Mouse (Mus musculus) spleen, adult 2 months (tissue): ENCODE measurements around the gene Top2a. TPM values are rescaled to one million over a fixed set of nuclear protein-coding genes. Genes with fewer than 3 reads are reported as not detected.

ENCODE experiments used
- DNase-seq, 2 experiments: peaks; one replicate each; pipeline versions ENCODE4 v3.0.0 to v3.0.0-alpha.2; 2012 to 2021; ENCODE audit warnings: low spot score in 2 of 2, low read depth in 1 of 2
- H3K27ac ChIP-seq: fragments of 200-500 bp; 2 replicates; pipeline ENCODE4 v1.5.1; 2012; ENCODE audit warnings: low read length, inconsistent platforms; ENCODE audit not compliant: insufficient read depth
- H3K27me3 ChIP-seq: fragments of 200-500 bp; 2 replicates; pipeline ENCODE4 v1.6.1; 2012; ENCODE audit warnings: mild to moderate bottlenecking, moderate library complexity, low read length, inconsistent platforms; ENCODE audit not compliant: control insufficient read depth, insufficient read depth
- H3K36me3 ChIP-seq: fragments of 200-500 bp; 2 replicates; pipeline ENCODE4 v1.6.1; 2012; ENCODE audit warnings: mild to moderate bottlenecking, low read length, inconsistent platforms; ENCODE audit not compliant: control insufficient read depth, insufficient read depth
- H3K4me1 ChIP-seq: fragments of 200-500 bp; 2 replicates; pipeline ENCODE4 v1.6.1; 2011; ENCODE audit warnings: inconsistent platforms; ENCODE audit not compliant: control insufficient read depth, insufficient read depth, insufficient read length
- H3K4me3 ChIP-seq: fragments of 200-500 bp; 2 replicates; pipeline ENCODE4 v1.5.1; 2011; ENCODE audit warnings: mild to moderate bottlenecking, inconsistent platforms; ENCODE audit not compliant: insufficient read depth, insufficient read length; ENCODE audit errors: extremely low read depth
- CTCF ChIP-seq: fragments of 200-500 bp; IDR thresholded peaks from 2 replicates; pipeline ENCODE4 v1.5.1; 2011; ENCODE audit warnings: mild to moderate bottlenecking, inconsistent platforms; ENCODE audit not compliant: insufficient read depth, insufficient read length, insufficient replicate concordance; ENCODE audit errors: extremely low read depth
- POLR2A ChIP-seq: fragments of 200-500 bp; IDR thresholded peaks from 2 replicates; pipeline ENCODE4 v1.6.1; 2011; ENCODE audit warnings: low read depth, low read length, inconsistent platforms
- WGBS: fragments of 180-500 bp; shearing (Covaris S2); methylation state at CpG from one replicate; pipeline ENCODE4 v1.1.7; 2018; 5-methylcytosine and 5-hydroxymethylcytosine counted together
- polyA plus RNA-seq: library from polyadenylated mRNA; depleted of rRNA; stranded (reverse); fragments of >200 nt; gene quantifications from 2 replicates; pipeline ENCODE4 v1.2.3, GENCODE M21; 2012

Gene Top2a
- polyA plus RNA-seq, 1 experiment: 5.4 TPM

GRCm38 (mm10) chr11:99063406-99064131 is 39.6 kb upstream of the Top2a start:
- no peak for TF ChIP-seq CTCF
- TF ChIP-seq POLR2A: no peak
- no peaks in the 10 kb centered on the region for H3K27me3 ChIP-seq
- no peaks in the 10 kb centered on the region for H3K36me3 ChIP-seq
- H3K4me3 ChIP-seq: no peak overlapping the region
- 84% methylated on average over 8 of the region's 8 CpGs for WGBS
- no peaks in the 10 kb centered on the region for H3K4me1 ChIP-seq
- no peak for DNase-seq
- H3K27ac ChIP-seq: no peak overlapping the region

- no peak overlapping the region for H3K27ac ChIP-seq
- H3K4me3 ChIP-seq: no peak overlapping the region
- WGBS: 92% methylated on average over 7 of the region's 7 CpGs
- DNase-seq: no peak
- no peaks in the 10 kb centered on the region for H3K27me3 ChIP-seq
- no peaks in the 10 kb centered on the region for H3K4me1 ChIP-seq
- no peaks in the 10 kb centered on the region for H3K36me3 ChIP-seq
- TF ChIP-seq POLR2A (no peak), CTCF (no peak)
Measured at GRCm38 (mm10) chr11:99062661-99063060, 38.7 kb upstream of the Top2a start.

GRCm38 (mm10) chr11:99060435-99060834 is 36.4 kb upstream of the Top2a start:
- Histone ChIP-seq H3K36me3 (no peaks in the 10 kb centered on the region), H3K4me1 (no peaks in the 10 kb centered on the region), H3K27me3 (no peaks in the 10 kb centered on the region), H3K4me3 (no peak overlapping the region), H3K27ac (no peak overlapping the region)
- DNase-seq: no peak
- TF ChIP-seq POLR2A (no peak), CTCF (no peak)
- 74% methylated on average over 3 of the region's 3 CpGs for WGBS

- Histone ChIP-seq H3K4me3 (no peak overlapping the region), H3K36me3 (no peaks in the 10 kb centered on the region), H3K27me3 (no peaks in the 10 kb centered on the region), H3K27ac (no peak overlapping the region), H3K4me1 (no peaks in the 10 kb centered on the region)
- DNase-seq: no peak
- TF ChIP-seq POLR2A: no peak
- no peak for TF ChIP-seq CTCF
- WGBS: 74% methylated on average over 8 of the region's 8 CpGs
Measured at GRCm38 (mm10) chr11:99055571-99056452, 31.8 kb upstream of the Top2a start.

- no peaks in the 10 kb centered on the region for H3K4me1 ChIP-seq
- H3K27me3 ChIP-seq: no peaks in the 10 kb centered on the region
- H3K36me3 ChIP-seq: no peaks in the 10 kb centered on the region
- H3K27ac ChIP-seq: no peak overlapping the region
- TF ChIP-seq CTCF (no peak), POLR2A (no peak)
- WGBS: 74% methylated on average over 4 of the region's 4 CpGs
- H3K4me3 ChIP-seq: no peak overlapping the region
- no peak for DNase-seq
Measured at GRCm38 (mm10) chr11:99055143-99055542, 31.2 kb upstream of the Top2a start.

GRCm38 (mm10) chr11:99047643-99048042 is 23.7 kb upstream of the Top2a start:
- 89% methylated on average over 2 of the region's 2 CpGs for WGBS
- Histone ChIP-seq H3K4me3 (no peak overlapping the region), H3K4me1 (0 out of 2 replicates have a peak, but pooled peaks cover 3% of the 10 kb centered on the region), H3K27me3 (no peaks in the 10 kb centered on the region), H3K36me3 (no peaks in the 10 kb centered on the region), H3K27ac (no peak overlapping the region)
- no peak for TF ChIP-seq CTCF
- TF ChIP-seq POLR2A: no peak
- no peak for DNase-seq

GRCm38 (mm10) chr11:99047120-99047519 is 23.1 kb upstream of the Top2a start:
- H3K4me3 ChIP-seq: no peak overlapping the region
- no peaks in the 10 kb centered on the region for H3K27me3 ChIP-seq
- H3K27ac ChIP-seq: no peak overlapping the region
- 79% methylated on average over 5 of the region's 5 CpGs for WGBS
- TF ChIP-seq CTCF (no peak), POLR2A (no peak)
- peaks cover 5% of the 10 kb centered on the region; the same call in 1 of the 2 replicates for H3K4me1 ChIP-seq
- no peak for DNase-seq
- H3K36me3 ChIP-seq: no peaks in the 10 kb centered on the region
